ENCODE assay signal across 17 mouse cellular contexts in the genomic region with DNA sequence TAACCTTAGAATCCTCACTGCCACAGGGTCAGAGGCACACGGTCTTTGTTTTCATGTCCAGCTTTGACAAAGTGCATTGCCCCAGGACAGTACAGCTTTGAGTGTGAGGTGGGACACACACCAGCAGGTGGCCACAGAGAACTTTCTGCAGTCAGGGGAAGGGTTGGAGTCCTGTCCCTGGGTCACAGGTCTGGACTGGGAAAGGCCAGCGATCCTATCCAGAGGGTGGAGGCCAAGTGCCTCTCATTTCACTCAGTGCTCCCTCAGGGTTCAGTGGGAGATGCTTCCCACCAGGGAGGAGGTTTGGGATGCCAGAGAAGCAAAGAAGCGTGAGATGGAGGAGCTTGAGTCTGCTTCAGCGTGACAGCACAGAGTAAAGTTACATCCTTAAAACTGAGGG. TPM values are rescaled to one million over a fixed set of nuclear protein-coding genes. Genes with fewer than 3 reads are reported as not detected.
DNase-seq lines count a peak whose midpoint lies in the region; ATAC-seq and TF ChIP-seq lines count a peak whose summit lies in the region.
"Had no signal": no experiment of that assay in that cellular context is flagged by ENCODE, and none has a peak within 500 bp of the region (broad histone marks: within the 10 kb centered on the region; RNA-seq: fewer than 3 reads in every experiment).

No protein-coding gene starts in this region.

- peak; percentile 7 for DNase-seq in embryo, embryonic 11 days
- DNase-seq in embryo, embryonic 10.5 days (ENCODE audit: low spot score), result no peak
- DNase-seq in kidney, adult 9 months, result no peak
- no peak for DNase-seq in midbrain, postnatal 0 days (ENCODE audit: low spot score)
- DNase-seq in splenic B cell, adult 2 months (ENCODE audit: low read depth, low spot score), result peak; percentile 50
- DNase-seq in cerebellum, adult 18-20 months, result no peak
- DNase-seq: cerebellum, postnatal 14 days; layer of hippocampus, adult 9-11 months; thymus, adult 2 months had no signal

- no peak overlapping the region for H3K4me3 ChIP-seq in kidney, embryonic 16.5 days (ENCODE audit: low read length)
- H3K4me3 ChIP-seq in midbrain, postnatal 0 days (ENCODE audit: low read depth, low read length), result no peak overlapping the region
- no peak overlapping the region for H3K4me3 ChIP-seq in midbrain, embryonic 13.5 days (replicated peaks)
- H3K4me3 ChIP-seq: forebrain, embryonic 13.5 days; heart, embryonic 13.5 days; hindbrain, embryonic 12.5 days; limb, embryonic 10.5 days had no signal

- no peak overlapping the region for H3K9ac ChIP-seq in kidney, embryonic 16.5 days (replicated peaks; ENCODE audit: low read length)
- no peak overlapping the region for H3K9ac ChIP-seq in midbrain, postnatal 0 days (replicated peaks; ENCODE audit: low read length, poor library complexity, severe bottlenecking)
- no peak overlapping the region for H3K9ac ChIP-seq in midbrain, embryonic 13.5 days (replicated peaks)
- H3K9ac ChIP-seq: forebrain, embryonic 13.5 days; heart, embryonic 13.5 days; hindbrain, embryonic 12.5 days had no signal

- H3K9me3 ChIP-seq in kidney, embryonic 16.5 days (ENCODE audit: low read length), result no peaks in the 10 kb centered on the region
- H3K9me3 ChIP-seq in midbrain, postnatal 0 days (ENCODE audit: low read length), result no peaks in the 10 kb centered on the region
- no peaks in the 10 kb centered on the region for H3K9me3 ChIP-seq in midbrain, embryonic 13.5 days
- H3K9me3 ChIP-seq: forebrain, embryonic 13.5 days; heart, embryonic 13.5 days; hindbrain, embryonic 12.5 days; limb, embryonic 10.5 days had no signal

- H3K4me1 ChIP-seq in kidney, embryonic 16.5 days (ENCODE audit: insufficient read depth, low read length), result no peaks in the 10 kb centered on the region; the same call in 1 of the 2 replicates
- no peaks in the 10 kb centered on the region for H3K4me1 ChIP-seq in midbrain, postnatal 0 days (ENCODE audit: insufficient read depth, low read length)
- no peaks in the 10 kb centered on the region for H3K4me1 ChIP-seq in midbrain, embryonic 13.5 days (replicated peaks)
- H3K4me1 ChIP-seq: forebrain, embryonic 13.5 days; heart, embryonic 13.5 days; hindbrain, embryonic 12.5 days; limb, embryonic 10.5 days had no signal

- H3K4me2 ChIP-seq in kidney, embryonic 16.5 days (replicated peaks; ENCODE audit: low read depth, low read length), result no peak overlapping the region
- H3K4me2 ChIP-seq in midbrain, postnatal 0 days (ENCODE audit: low read depth, low read length, poor library complexity, severe bottlenecking), result no peak overlapping the region
- no peak overlapping the region for H3K4me2 ChIP-seq in midbrain, embryonic 13.5 days (replicated peaks)
- H3K4me2 ChIP-seq: forebrain, embryonic 13.5 days; heart, embryonic 13.5 days; hindbrain, embryonic 12.5 days had no signal

- 33% methylated on average over 4 of the region's 4 CpGs for WGBS in kidney, embryonic 16.5 days
- WGBS in midbrain, postnatal 0 days, result 57% methylated on average over 4 of the region's 4 CpGs
- 39% methylated on average over 4 of the region's 4 CpGs for WGBS in midbrain, embryonic 13.5 days

- no peaks in the 10 kb centered on the region for H3K36me3 ChIP-seq in kidney, embryonic 16.5 days (ENCODE audit: insufficient read depth, low read length)
- no peaks in the 10 kb centered on the region for H3K36me3 ChIP-seq in midbrain, postnatal 0 days (ENCODE audit: insufficient read depth, low read length)
- H3K36me3 ChIP-seq in midbrain, embryonic 13.5 days, result no peaks in the 10 kb centered on the region
- no peaks in the 10 kb centered on the region; the same call in none of the 2 replicates for H3K36me3 ChIP-seq in splenic B cell, adult 2 months (ENCODE audit: control insufficient read depth, insufficient read depth, low read length, poor library complexity, severe bottlenecking)
- H3K36me3 ChIP-seq: heart, embryonic 13.5 days; hindbrain, embryonic 12.5 days; limb, embryonic 10.5 days had no signal

- peak; percentile 90 for ATAC-seq in kidney, embryonic 16.5 days (ENCODE audit: low FRiP score, low TSS enrichment)
- no peak for ATAC-seq in midbrain, postnatal 0 days (ENCODE audit: low FRiP score)
- no peak for ATAC-seq in midbrain, embryonic 13.5 days
- ATAC-seq: forebrain, embryonic 13.5 days; midbrain, embryonic 16.5 days had no signal

- peak; percentile 42 for TF ChIP-seq CTCF in midbrain, postnatal 0 days (IDR thresholded peaks at IDR 0.05)

- no peaks in the 10 kb centered on the region for H3K27me3 ChIP-seq in kidney, embryonic 16.5 days (ENCODE audit: insufficient read depth, low read length)
- no peaks in the 10 kb centered on the region for H3K27me3 ChIP-seq in midbrain, postnatal 0 days (ENCODE audit: insufficient read depth, low read length)
- peaks cover 4% of the 10 kb centered on the region; the same call in 1 of the 2 replicates for H3K27me3 ChIP-seq in midbrain, embryonic 13.5 days
- H3K27me3 ChIP-seq in splenic B cell, adult 2 months (ENCODE audit: control insufficient read depth, insufficient read depth, low read length, poor library complexity, severe bottlenecking), result no peaks in the 10 kb centered on the region

- H3K27ac ChIP-seq in kidney, embryonic 16.5 days (ENCODE audit: low read length), result no peak overlapping the region
- H3K27ac ChIP-seq in midbrain, postnatal 0 days (ENCODE audit: low read depth, low read length), result no peak overlapping the region
- no peak overlapping the region for H3K27ac ChIP-seq in midbrain, embryonic 13.5 days
- H3K27ac ChIP-seq: forebrain, embryonic 13.5 days; heart, embryonic 13.5 days; hindbrain, embryonic 12.5 days; limb, embryonic 10.5 days had no signal

RNA-seq across cellular contexts. Expression of gene H2-Ab1, which starts 5.8 kb away (rescaled TPM):
- 31.6 and 37.9 TPM in 2 replicates for polyA plus RNA-seq in kidney, embryonic 16.5 days (2015; fragmentation: Nextera tagmentation; extraction: Ambion mirVana)
- total RNA-seq in midbrain, postnatal 0 days (2014; rRNA removed), result 0.57 and 1.4 TPM in 2 replicates
- polyA plus RNA-seq in midbrain, postnatal 0 days (2015; fragmentation: Nextera tagmentation; extraction: Ambion mirVana), result 1.5 and 2.7 TPM in 2 replicates
- polyA plus RNA-seq in midbrain, embryonic 13.5 days (2015; fragmentation: Nextera tagmentation; extraction: Ambion mirVana), result 1.7 and 2.1 TPM in 2 replicates

RNA-seq across cellular contexts. Expression of gene H2-Ob, which starts 13.0 kb away (rescaled TPM):
- polyA plus RNA-seq in kidney, embryonic 16.5 days (2015; fragmentation: Nextera tagmentation; extraction: Ambion mirVana), result 0.14 and 0.27 TPM in 2 replicates
- 1.1 and 1.2 TPM in 2 replicates for total RNA-seq in midbrain, postnatal 0 days (2014; rRNA removed)
- 0.31 and 0.55 TPM in 2 replicates for polyA plus RNA-seq in midbrain, postnatal 0 days (2015; fragmentation: Nextera tagmentation; extraction: Ambion mirVana)
- polyA plus RNA-seq in midbrain, embryonic 13.5 days (2015; fragmentation: Nextera tagmentation; extraction: Ambion mirVana), result not detected in 2 replicates
- polyA plus RNA-seq: forebrain, embryonic 13.5 days; heart, embryonic 13.5 days; hindbrain, embryonic 12.5 days; limb, embryonic 10.5 days; neural tube, embryonic 14.5 days had no signal

RNA-seq across cellular contexts. Expression of gene H2-Aa, which starts 36.0 kb away (rescaled TPM):
- 2.6 and 3.3 TPM in 2 replicates for polyA plus RNA-seq in kidney, embryonic 16.5 days (2015; fragmentation: Nextera tagmentation; extraction: Ambion mirVana)
- 0.66 TPM in 1 of 2 replicates, not detected in the other for total RNA-seq in midbrain, postnatal 0 days (2014; rRNA removed)
- 0.29 and 0.81 TPM in 2 replicates for polyA plus RNA-seq in midbrain, postnatal 0 days (2015; fragmentation: Nextera tagmentation; extraction: Ambion mirVana)
- polyA plus RNA-seq in midbrain, embryonic 13.5 days (2015; fragmentation: Nextera tagmentation; extraction: Ambion mirVana), result 0.28 and 0.41 TPM in 2 replicates
- polyA plus RNA-seq: limb, embryonic 10.5 days; midbrain, embryonic 16.5 days had no signal

RNA-seq across cellular contexts. Expression of gene Tap2, which starts 48.3 kb away (rescaled TPM):
- polyA plus RNA-seq in kidney, embryonic 16.5 days (2015; fragmentation: Nextera tagmentation; extraction: Ambion mirVana), result 5.2 and 5.8 TPM in 2 replicates
- total RNA-seq in midbrain, postnatal 0 days (2014; rRNA removed), result 1.8 and 2.0 TPM in 2 replicates
- 2.9 and 4.2 TPM in 2 replicates for polyA plus RNA-seq in midbrain, postnatal 0 days (2015; fragmentation: Nextera tagmentation; extraction: Ambion mirVana)
- polyA plus RNA-seq in midbrain, embryonic 13.5 days (2015; fragmentation: Nextera tagmentation; extraction: Ambion mirVana), result 0.50 and 0.55 TPM in 2 replicates

RNA-seq across cellular contexts. Expression of gene H2-Eb1, which starts 54.0 kb away (rescaled TPM):
- 7.8 and 8.4 TPM in 2 replicates for polyA plus RNA-seq in kidney, embryonic 16.5 days (2015; fragmentation: Nextera tagmentation; extraction: Ambion mirVana)
- total RNA-seq in midbrain, postnatal 0 days (2014; rRNA removed), result 0.88 and 1.7 TPM in 2 replicates
- 5.0 and 5.2 TPM in 2 replicates for polyA plus RNA-seq in midbrain, postnatal 0 days (2015; fragmentation: Nextera tagmentation; extraction: Ambion mirVana)
- 1.7 and 2.1 TPM in 2 replicates for polyA plus RNA-seq in midbrain, embryonic 13.5 days (2015; fragmentation: Nextera tagmentation; extraction: Ambion mirVana)

Comparison
In these comparisons a context has a peak if more than half of its experiments do, and no peak if none do; other contexts are left out.
1. DNase-seq: peak in embryo, embryonic 11 days (single experiment) and splenic B cell, adult 2 months (single experiment); none in embryo, embryonic 10.5 days (single experiment), kidney, adult 9 months (single experiment), midbrain, postnatal 0 days (single experiment) and cerebellum, adult 18-20 months (0 of 2).